Mouse (Mus musculus): Measurements from ENCODE around the gene Vmn2r118.

Vmn2r118 gene

DNA sequence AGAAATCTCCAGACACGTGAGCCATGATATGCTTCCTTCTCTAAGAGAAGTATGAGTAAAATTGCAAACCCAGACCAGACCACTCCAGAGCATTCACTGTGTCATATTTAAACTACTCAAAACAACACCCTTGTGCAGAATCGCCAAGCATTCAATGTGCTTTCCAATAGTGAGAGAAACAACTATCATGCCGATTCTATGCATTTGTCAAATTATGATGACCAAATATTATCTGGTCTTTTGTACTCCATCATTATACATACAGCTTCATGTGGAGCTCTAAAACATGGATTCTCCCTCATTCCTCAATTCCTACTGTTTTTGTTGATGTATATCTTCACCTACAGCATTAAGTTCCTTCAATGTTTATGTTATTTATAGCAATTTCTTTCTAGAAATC, at the start of gene Vmn2r118:
Gene Vmn2r118 (minus strand): TSS at position 101 of the 400 bp plus-strand sequence.
- DNase-seq: no peak

GRCm38 (mm10) chr17:55661099-55661498, 36.1 kb upstream of the Vmn2r118 start:
- no peak for DNase-seq

DNA sequence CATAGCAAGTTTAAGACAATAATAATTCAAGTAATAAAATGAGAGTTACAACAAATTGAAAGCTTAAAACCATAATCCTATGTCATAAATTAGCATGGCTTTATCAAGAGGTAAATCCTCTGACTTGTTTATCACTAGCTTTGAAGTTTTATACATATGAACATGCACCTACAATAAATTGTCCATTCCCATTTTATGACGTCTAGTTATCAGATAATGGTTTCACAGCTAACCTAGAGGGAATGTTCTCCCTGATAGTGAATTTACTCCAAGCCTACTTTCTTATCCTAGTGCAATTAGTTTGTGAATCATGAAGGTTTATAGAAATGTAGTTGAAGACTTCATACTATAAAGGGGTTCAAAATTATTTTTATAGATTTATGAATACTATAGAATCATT, 34.2 kb downstream of the Vmn2r118 start:
- no peak for DNase-seq

DNA sequence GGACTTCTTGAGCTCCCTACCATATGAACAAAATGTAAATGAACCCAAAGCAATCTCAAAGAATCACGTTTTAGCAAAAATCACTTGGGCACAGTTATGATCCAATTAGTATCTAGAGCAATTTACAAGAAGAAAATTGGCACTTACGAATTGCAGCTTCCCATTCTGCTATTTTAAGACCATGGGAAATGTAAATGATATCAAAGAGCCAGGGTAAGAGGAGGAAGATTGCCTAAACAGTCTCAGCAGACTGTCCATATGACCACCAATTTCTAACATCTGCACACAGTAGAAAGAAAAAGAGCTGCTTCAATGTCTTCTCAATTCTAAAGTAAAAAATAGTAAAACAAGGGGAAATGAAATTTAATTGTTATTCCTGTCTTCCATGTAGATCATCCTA, 63.2 kb downstream of the Vmn2r118 start:
- DNase-seq: no peak

GRCm38 (mm10) chr17:55548476-55548875, 76.5 kb downstream of the Vmn2r118 start:
- DNase-seq: no peak
